Mouse (Mus musculus): ENCODE data around the gene Mtfr1l. TPM values are rescaled to one million over a fixed set of nuclear protein-coding genes. Genes with fewer than 3 reads are reported as not detected.

Gene Mtfr1l
- 29.6 TPM for polyA plus RNA-seq (2014; fragmentation: Illumina TruSeq; extraction: RNeasy Lipid Tissue Mini Kit (QIAGEN cat#74804); ENCODE audit: low read depth, low replicate concordance)

DNA sequence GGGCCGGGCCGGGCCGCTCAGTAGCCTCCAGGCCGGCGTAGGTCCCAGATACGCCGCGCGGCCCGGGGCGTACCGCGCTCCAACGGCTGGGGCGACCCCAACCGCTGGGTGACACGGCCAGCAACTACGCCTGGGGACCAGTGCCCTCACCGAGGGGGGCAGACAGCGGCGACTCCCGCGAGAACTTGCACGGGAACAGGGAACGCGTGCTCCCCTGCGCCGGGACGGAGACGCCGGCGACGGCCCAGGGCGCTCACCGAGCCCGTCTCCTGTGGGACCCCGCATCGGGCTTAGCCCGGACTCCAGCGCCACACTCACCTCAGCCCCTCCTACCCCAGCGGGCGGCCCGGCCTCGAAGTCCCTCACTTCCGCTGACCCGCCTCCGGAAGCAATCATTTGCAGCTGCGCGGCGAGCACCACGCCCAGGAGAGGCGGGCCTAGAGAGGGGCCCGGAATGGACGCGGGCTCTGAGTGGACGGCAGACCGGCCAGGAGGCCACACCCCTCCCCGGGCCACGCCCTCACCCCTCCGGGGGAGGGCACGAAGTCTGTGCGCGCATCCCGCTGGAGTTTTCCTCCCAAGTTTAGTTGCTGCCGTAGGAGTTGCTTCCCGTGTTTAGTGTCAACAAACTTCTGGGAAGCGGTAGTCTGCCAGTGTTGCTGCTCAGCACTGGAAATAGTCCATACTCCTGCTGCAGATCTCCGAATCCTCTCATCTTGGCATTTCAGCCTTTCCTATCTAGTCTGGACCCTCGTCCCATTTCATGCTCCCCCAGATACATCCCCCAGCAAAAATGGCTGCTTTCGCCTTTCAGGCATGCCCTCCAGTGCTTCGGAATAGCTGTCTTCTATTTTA, at the start of gene Mtfr1l:
Mtfr1l (minus strand) TSS at position 456 of the 855 bp plus-strand sequence.

DNA sequence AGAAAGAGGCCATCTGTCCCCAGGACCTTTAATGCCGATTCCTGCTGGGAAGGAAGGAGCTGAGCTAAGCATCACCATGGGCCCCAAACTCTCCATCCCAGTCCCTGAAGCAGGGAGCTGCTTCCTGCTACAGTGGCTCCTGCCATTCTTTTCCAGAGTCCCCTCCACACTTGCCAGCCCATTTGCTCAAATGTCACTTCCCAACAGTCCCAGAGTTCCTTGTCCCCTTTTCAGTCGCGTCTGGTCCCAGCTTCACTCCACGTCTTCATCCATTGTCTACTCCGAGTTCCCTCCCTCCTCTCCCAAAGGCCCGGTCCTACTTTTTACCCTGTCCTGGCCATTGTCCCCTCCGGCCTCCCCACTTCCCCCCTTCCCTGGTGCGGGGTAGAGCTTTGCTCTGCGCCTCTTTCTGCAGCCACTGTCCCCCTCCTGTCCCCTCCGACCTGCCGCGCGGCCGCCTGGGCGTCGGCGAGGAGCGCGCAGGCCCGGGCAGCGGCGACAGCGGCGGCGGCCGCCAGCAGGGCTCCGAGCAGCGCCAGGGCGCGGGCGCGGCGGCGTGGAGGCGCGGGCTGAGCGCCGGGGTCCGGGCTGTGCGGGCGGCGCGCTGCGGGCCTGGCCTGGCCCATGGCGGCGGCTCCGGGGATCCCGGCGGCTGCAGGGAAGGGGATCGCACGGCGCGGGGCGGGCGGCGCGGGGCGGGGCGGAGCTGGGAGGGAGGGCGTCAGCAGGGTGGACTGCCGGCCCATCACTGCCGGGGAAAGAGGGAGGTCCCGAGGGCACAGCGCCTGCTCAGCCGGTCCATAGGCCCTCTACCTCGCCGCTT, 16.5 kb upstream of the Mtfr1l start, which contains the start of gene Selenon:
Selenon (minus strand) TSS at position 673 of the 823 bp plus-strand sequence.

DNA sequence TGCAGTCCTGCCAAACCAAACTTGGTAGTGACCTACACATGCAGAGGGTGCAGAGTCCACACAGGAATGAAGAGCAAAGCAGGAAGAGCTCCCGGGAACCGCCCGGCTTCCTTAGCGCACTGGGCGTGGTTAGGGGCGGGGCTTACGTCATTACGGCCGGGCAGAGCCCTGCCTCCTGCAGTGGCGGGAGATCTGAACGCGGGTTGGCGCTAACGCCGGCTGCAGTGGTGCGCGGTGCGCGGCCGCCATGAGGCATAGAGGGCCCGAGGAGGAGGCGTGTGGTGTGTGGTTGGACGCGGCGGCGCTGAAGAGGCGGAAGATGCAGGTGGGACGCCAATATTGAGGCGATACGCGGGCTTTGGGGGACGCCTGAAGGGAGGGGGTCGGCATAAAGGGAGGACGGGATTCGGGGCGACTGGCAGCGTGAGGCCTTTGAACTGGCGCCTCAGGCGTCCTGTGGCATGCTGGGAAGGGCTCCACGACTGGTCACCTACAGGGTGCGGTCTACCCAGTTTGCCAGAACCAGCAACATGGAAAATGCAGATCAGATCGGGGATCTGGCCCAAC, 24.3 kb downstream of the Mtfr1l start, which contains the start of gene Aunip:
Aunip (plus strand) TSS at position 155 of the 567 bp plus-strand sequence.

DNA sequence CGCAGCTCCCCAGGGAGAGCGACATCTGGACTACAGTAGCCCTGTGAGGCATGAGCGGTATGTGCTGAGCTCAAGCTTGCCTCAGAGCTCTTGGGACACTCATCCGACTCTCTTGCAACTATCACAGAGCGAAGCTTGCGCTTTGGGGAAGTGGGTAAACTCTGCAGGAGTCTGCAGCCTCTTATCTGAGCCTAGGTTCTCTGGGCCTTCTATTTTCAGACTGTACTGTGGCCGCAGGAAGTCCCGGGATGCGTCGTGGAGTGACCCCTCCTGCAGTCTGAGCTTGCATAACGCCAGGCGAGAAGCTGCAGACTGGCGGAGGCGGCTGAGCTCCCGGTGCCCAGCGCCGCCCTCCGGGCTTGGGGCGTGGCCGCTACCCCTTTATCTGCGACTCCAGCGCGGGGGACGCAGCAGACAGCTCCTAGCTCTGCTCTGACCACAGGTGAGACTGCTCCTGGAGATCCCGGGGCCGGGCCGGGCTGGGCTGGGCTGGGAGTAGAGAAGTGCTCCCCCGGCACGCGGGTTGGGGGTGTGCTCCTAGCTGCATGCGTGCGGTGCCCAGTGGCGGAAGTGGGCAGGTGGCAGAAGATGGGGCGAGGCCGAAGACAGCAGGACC, 38.5 kb downstream of the Mtfr1l start, which contains the start of gene Paqr7:
Paqr7 (plus strand) TSS at position 103 of the 616 bp plus-strand sequence.

Other genes with a start within 250 kb of the Mtfr1l start
- gene Pdik1l, start 247.5 kb downstream of the Mtfr1l start, polyA plus RNA-seq (2014; fragmentation: Illumina TruSeq; extraction: RNeasy Lipid Tissue Mini Kit (QIAGEN cat#74804); ENCODE audit: low read depth, low replicate concordance) = 35.7 TPM
- not detected for gene Trim63, start 220.3 kb downstream of the Mtfr1l start, polyA plus RNA-seq (2014; fragmentation: Illumina TruSeq; extraction: RNeasy Lipid Tissue Mini Kit (QIAGEN cat#74804); ENCODE audit: low read depth, low replicate concordance)
- 0.13 TPM for gene Slc30a2, start 192.2 kb downstream of the Mtfr1l start, polyA plus RNA-seq (2014; fragmentation: Illumina TruSeq; extraction: RNeasy Lipid Tissue Mini Kit (QIAGEN cat#74804); ENCODE audit: low read depth, low replicate concordance)
- gene Extl1, start 151.5 kb downstream of the Mtfr1l start, polyA plus RNA-seq (2014; fragmentation: Illumina TruSeq; extraction: RNeasy Lipid Tissue Mini Kit (QIAGEN cat#74804); ENCODE audit: low read depth, low replicate concordance) = 0.09 TPM
- 22.4 TPM for gene Pafah2, start 139.1 kb downstream of the Mtfr1l start, polyA plus RNA-seq (2014; fragmentation: Illumina TruSeq; extraction: RNeasy Lipid Tissue Mini Kit (QIAGEN cat#74804); ENCODE audit: low read depth, low replicate concordance)
- 90.8 TPM for gene Stmn1, start 67.1 kb downstream of the Mtfr1l start, polyA plus RNA-seq (2014; fragmentation: Illumina TruSeq; extraction: RNeasy Lipid Tissue Mini Kit (QIAGEN cat#74804); ENCODE audit: low read depth, low replicate concordance)
- gene Paqr7, start 38.7 kb downstream of the Mtfr1l start, polyA plus RNA-seq (2014; fragmentation: Illumina TruSeq; extraction: RNeasy Lipid Tissue Mini Kit (QIAGEN cat#74804); ENCODE audit: low read depth, low replicate concordance) = 1.5 TPM
- 0.95 TPM for gene Aunip, start 24.4 kb downstream of the Mtfr1l start, polyA plus RNA-seq (2014; fragmentation: Illumina TruSeq; extraction: RNeasy Lipid Tissue Mini Kit (QIAGEN cat#74804); ENCODE audit: low read depth, low replicate concordance)
- 1.2 TPM for gene Selenon, start 16.8 kb upstream of the Mtfr1l start, polyA plus RNA-seq (2014; fragmentation: Illumina TruSeq; extraction: RNeasy Lipid Tissue Mini Kit (QIAGEN cat#74804); ENCODE audit: low read depth, low replicate concordance)
- gene Man1c1, start 168.9 kb upstream of the Mtfr1l start, polyA plus RNA-seq (2014; fragmentation: Illumina TruSeq; extraction: RNeasy Lipid Tissue Mini Kit (QIAGEN cat#74804); ENCODE audit: low read depth, low replicate concordance) = 1.7 TPM
- gene Ldlrap1, start 232.6 kb upstream of the Mtfr1l start, polyA plus RNA-seq (2014; fragmentation: Illumina TruSeq; extraction: RNeasy Lipid Tissue Mini Kit (QIAGEN cat#74804); ENCODE audit: low read depth, low replicate concordance) = 0.88 TPM